Mouse (Mus musculus) spleen, postnatal 14 days (tissue): Measurements from ENCODE around the gene Ltbp1.

ENCODE experiments used
- DNase-seq, 2 experiments: peaks; one replicate each; pipeline ENCODE4 v3.0.0; 2021 to 2022; ENCODE audit warnings: low spot score in 2 of 2

Ltbp1 gene

DNA sequence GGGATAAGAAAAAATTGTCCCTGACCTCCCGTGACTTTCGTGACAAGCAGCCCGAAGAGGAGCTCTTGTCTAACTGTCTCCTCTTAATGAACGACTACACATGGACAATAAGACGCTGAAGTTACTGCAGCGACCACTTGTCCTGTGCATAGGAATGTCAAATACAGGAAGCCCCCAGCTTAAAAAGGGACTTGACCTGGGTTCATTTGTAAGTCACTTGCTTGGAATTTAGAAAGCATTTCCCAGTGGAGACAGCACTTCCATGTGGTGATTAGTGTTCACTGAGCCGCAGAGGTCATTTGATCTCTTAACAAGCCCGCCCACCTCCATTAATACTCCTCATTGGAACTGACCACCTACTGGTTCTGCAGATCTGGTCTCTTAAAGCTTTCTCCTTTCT lies 61.9 kb downstream of the Ltbp1 start:
- no peak for DNase-seq

DNA sequence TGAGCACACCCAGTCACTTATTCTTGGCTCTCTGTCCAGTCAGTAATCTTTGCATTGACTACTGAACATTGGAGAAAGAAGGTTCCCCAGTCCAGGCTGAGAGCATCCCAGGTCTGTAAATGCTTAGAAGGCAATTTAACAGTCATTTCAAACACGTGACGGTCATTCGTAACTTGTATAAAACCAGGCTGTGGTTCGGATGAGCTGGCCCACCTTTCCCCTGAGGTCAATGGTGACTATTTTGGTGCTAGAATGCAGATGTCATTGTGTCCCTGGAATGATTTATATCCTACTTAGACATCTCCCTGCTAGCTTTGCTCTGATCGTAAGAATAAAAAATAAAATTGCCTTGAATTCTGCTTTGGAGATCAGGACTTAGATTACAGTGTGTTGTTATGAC lies 63.9 kb downstream of the Ltbp1 start:
- no peak for DNase-seq

DNA sequence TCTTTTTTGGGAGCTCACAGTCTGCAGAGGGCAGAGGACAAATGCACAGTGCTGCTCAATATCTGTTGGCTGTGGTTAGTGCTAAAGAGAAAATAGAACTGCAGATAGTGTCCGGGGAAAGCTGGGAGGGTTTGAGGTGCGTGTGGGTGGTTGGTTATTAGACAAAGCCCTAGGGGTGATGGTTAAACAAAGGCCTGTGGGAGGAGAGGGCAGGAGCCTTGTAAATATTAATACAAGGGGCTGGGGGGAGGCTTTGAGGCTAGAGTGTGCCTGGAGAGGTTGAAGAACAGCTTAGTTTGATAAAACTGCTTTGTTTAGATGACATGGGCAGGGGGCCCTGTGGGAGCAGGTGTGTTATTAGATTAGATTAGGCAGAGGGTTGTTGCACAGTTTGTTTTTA lies 65.8 kb downstream of the Ltbp1 start:
- DNase-seq: no peak

DNA sequence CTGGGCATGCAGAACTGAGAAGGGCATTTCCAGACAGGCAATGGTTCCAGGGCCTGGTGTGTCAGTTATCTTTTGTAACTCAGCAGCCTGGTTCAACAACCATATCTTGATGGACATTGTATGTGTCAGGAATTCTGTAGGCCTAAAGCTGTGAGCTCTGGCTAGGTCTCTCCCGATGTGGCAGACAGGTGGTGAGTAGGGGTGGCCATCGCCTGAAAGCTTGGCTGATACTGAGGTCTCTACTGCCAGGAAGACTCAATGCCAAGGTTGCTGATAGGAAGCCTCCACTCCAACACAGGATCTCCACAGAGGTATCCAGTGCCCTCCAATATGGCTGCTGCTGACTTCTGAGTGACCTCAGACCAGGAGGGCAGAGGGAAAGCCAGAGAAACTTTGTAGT lies 66.4 kb downstream of the Ltbp1 start:
- no peak for DNase-seq

DNA sequence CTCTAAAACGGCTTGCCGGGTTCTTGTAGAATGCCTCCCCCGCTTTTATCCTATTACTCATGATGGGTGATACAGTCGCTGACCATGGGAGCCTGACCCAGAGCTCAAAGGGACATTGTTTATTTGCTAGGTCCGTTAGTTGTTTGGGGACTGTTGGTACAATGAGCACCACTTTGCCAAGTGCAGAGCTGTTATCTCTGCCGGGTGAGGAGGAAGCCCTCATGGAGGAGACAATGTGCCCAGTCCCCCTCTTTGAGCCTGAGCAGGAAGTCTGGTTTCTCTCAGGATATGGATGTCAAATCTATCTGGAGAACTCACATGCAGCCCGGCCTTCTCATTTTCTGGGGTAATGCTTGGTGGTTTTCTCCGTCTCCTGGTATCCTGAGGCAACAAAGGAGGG lies 68.5 kb downstream of the Ltbp1 start:
- no peak for DNase-seq

DNA sequence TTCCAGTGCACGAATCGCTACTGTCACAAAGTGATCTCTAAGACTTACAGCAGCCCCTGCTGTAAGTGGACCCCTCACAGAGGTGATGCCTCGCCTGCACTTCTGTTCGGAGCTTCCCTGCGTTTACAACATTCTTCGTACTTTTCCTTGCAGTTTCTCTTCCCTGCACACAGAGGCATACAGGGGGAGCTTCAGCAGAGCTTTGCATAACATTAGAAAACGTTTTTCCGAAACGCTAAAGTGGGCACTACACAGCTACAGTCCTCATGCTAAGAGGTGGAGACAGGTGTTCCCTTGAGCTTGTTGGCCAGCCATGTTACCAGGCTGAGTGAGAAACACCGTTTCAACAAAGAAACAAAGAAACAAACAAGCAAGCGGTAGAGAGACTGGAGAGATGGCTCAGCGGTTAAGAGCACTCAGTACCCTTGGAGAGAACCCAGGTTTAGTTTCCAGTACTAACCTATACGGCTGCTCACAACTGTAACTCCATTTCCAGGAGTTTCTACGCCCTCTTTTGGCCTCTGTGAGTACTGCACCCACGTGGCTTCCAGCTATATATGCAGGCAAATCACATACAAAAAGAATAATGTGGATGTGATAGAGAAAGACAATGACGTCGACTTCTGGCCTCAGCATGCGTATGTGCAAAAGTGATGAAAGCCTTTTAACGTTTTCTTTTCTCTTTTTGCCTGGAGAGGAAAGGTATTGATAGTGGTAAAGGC lies 69.8 kb downstream of the Ltbp1 start:
- DNase-seq: peak in 1 of 2 experiments; percentile 8

DNA sequence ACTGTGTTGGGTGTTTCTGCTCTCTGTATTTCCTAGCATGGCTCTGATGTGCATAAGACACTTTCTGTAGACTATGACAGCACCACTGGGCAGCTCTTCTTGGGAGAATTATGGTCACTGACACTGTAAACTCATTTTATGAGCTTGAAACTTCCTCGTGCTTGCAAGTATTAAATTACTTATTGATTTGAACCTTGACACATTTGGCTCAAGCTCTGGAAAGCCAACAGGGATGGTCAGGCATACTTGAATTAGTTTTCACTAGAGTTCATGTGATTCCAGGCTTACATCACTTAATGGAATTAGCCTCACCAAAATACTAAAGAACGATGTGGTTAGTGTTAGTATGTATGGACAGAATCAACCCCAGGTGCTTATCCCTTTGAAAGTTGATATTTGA lies 76.0 kb downstream of the Ltbp1 start:
- DNase-seq: no peak

DNA sequence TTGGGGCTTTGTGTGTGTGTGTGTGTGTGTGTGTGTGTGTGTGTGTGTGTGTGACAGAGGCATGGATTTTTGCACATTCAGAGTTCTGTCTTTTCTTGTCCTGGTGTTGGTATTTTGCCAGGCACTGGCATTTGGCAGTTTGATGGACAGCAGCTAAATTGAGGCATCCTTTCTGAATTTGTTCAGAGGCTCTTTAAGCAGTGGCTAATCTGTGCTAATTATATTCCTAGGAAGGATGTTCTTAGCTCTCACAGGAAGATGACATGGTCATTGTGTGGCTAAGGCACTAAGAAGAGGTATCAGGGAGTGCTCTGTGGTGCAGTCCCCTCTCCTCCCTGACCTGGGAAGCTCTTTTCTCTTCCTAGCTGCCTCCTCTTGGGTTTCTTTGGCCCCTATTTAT lies 77.1 kb downstream of the Ltbp1 start:
- DNase-seq: no peak

DNA sequence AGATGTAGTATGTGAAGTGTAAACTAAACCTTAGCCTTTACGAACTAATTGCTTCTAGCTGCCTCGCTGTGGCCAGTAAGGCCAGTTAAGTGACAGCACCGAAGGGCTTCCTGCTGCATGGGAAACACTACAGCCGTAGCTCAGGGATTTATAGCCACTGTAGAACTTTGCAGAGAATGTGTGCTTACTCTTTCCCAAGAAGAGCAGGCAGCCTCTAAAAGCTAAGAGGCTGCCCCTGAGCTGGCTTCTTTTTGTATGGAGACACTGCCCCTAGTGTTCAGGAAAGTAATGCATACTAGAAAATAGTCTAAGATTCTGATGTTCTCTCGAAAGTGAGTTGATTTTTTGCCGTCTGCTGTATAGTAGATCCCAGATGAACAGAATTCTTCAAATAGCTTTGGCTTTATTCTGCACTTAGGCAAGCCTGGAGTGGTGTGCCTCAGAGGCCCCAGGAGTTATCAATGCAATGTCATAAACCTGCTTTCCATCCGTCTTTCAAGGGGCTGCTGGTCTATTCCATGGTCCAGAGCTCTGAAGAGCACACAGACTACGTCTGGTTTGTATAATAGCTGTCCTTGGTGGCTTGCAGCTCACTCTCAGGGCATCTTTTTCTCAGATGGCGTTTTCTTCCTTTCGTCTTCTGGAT lies 82.1 kb downstream of the Ltbp1 start:
- DNase-seq: no peak

DNA sequence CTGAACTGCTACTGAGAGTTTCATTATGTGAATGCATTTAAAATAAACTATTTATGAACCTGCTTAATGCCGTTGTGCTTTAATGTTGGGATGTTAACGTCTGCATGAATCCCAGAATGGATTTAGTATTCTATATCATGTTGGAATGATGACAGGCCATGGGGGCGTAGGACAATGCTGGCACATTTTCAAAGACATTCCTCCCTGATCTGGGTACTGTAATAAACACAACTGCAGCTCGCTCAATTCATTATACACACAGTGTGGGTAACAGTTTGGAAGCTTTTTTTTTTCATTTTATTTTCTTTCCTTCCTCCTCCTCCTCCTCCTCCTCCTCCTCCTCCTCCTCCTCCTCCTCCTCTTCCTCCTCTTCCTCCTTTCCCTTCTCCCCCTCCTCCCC lies 82.9 kb downstream of the Ltbp1 start:
- no peak for DNase-seq

DNA sequence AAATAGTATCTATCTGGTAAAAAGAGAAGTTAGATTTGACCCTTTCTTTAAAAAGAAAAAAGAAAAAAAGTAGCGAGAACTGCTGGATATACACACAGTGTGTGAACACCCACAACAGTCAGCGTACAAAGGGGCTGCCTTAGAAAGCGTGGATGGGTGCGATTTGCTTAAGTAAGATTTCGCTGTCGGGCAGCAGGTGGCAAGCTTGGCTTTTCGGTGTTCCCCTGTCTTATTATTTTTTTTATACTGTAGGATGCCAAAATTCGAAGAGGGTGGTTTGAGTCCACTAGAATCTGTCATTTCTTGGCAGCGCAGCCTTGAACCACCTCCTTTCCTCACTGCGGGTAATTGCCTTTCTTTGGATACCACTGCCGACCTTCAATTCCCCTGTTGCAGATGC lies 83.4 kb downstream of the Ltbp1 start:
- DNase-seq: no peak

DNA sequence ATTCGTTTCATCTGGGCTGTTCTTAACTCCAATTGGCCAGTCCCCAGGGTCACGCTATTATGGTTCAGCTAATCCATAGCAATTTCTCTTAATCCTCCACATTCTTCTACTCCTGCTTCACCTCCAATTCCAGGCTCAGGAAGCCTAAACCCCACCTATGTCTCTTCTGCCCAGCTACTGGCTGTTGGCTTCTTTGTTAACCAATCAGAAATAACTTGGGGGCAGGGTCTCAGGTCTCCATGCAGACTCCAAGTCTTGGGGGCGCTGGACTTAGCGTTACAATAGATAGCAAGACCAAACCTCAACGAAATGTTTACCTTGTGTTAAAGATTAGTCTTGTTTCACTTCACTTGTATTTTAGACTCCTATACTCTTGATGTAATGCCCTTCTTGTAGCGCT lies 85.2 kb downstream of the Ltbp1 start:
- DNase-seq: no peak

DNA sequence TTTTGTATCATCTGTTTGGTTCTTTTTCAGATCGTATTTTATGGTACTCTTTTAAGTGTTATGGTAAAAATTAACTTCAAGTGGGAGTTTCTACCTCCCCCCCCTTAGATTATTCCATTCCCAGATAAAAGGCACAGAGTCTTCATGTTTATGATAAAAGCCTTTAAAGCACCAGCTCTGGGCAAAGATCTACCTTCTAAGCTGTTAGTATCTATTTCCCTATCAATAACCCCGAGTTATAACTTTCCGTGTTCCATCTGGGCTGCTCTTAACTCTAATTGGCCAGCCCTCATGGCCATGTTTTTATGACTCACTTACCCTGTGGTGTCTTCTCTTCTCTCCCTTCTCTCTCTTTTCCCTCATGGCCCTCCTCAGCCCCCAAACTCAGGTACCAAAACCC lies 88.2 kb downstream of the Ltbp1 start:
- no peak for DNase-seq

DNA sequence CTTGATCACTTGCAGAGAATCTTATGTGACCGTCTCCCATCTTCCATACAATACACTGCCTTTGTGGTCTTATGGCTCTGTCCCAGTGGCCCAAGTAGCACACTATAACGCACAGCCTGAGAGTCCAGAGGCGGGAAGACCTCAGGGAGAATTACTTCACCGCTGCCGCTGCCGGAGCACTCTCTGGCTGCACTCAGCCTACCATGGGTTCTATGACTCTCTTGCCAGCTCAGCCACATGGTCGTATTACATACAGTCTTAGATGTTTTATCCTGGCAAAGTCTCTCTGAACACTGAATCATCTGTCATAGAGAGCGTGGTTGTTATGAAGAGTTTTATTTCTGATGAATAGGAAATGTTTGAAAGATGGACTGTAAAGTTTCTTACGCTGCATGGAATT lies 89.2 kb downstream of the Ltbp1 start:
- DNase-seq: no peak

DNA sequence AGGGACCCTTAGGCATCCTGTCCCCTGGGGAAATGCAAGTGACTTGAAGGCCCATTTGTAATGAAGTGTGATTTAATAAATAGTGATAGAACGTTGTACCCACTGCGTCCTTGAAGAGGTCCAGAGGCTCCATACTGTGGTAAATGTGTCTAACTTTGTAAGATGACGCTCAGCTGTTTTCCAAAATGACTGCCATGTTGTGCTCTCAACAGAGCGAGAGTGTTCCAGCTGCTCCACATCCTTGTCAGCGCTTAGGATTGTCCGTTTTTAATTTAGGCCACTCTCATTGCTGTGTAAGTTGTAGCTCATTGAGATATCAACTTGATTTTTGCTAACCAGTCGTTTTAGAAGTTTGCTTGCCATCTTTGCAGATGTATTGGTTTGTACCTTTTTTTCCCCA lies 91.4 kb downstream of the Ltbp1 start:
- DNase-seq: no peak

DNA sequence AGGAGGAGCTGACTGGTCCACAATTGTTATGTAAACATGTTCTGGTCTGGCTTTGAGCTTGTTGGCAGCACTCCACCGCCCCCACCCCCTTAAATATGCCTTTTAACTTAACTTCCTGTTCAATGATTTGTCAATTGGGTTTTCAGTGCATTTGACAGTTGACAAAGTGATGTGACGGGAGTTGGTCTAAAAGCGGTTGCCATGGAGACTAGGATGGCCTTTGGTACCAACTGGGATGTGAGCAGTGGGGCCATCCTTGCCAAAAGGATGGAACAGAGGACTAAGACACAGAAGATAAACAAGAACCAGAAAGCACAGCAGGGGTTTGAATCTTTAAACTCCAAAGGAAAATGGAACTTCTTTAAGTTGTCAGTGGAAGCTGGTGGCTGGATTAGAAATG lies 92.0 kb downstream of the Ltbp1 start:
- no peak for DNase-seq

DNA sequence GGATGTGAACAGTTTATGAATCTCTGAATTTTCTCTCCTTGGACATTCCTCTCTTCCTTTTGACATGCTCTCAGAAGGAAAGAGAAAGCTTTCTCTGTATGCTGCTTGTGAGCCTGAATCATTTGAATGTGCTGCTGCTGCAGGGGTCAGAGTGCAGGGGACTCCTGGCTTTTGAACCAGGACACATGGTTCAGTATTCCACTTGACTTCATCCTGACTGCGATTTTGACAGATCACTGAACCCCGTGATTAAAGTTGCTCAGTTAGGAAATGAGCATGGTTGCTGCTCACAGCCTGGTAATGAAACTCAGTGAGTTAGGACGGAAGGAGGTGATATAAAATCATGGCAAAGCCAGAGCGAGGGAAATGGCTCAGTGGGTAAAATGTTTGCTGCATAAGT lies 95.8 kb downstream of the Ltbp1 start:
- DNase-seq: no peak

DNA sequence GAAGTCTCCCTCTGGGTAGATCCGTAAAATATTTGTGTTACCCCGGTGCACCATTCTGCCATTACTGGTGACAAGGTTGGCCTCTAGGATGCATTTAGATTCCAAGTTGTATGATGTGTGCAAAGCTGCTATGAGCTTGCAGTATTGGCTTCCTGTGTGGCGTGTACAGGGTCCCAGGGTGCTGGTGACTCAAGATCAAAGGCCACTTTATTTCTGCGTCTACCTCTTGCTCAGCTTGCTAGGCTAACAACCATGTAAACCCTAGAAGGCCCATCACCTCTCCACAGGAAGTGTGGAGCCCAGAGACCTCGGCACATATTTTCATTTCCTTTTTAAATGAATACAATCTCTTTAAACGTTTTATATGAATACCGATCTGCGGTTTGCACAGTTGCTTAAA lies 96.6 kb downstream of the Ltbp1 start:
- no peak for DNase-seq

DNA sequence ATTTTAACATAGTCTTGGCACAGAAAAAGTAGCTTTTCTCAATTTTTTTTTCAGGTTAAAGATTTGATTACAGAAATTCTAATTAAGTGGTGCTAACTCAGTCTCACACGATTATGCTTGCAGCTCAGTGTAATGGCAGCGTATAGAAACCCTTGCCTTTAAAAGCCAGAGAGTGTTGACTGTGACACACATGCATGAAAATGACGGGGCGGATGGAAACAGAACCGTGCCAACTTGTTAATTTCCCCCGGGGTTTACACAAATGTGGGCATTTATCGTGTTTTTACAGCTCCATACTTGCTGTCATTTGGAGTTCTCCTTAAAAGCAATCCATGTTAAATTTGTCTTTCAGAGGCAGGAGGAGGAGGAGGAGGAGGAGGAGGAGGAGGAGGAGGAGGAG lies 102.0 kb downstream of the Ltbp1 start:
- DNase-seq: no peak

DNA sequence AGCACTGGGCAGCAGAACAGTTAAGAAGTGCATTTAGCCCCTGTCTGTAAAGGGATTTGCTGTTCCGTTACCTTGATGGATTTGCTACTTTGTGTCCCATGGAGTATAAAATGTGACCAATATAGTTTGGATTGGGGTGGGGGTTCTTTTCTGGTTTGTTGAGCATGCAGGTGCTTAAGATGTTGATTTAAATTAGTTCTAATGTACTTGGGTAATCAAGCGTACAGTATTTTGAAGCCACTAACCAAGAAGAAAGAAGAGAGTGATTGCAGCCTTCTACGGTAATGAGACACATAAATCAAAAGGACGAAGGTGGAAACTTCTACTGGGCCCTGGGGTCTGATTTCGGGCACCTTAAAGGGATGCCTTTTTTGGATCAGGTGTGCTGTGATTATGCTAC lies 102.5 kb downstream of the Ltbp1 start:
- no peak for DNase-seq

DNA sequence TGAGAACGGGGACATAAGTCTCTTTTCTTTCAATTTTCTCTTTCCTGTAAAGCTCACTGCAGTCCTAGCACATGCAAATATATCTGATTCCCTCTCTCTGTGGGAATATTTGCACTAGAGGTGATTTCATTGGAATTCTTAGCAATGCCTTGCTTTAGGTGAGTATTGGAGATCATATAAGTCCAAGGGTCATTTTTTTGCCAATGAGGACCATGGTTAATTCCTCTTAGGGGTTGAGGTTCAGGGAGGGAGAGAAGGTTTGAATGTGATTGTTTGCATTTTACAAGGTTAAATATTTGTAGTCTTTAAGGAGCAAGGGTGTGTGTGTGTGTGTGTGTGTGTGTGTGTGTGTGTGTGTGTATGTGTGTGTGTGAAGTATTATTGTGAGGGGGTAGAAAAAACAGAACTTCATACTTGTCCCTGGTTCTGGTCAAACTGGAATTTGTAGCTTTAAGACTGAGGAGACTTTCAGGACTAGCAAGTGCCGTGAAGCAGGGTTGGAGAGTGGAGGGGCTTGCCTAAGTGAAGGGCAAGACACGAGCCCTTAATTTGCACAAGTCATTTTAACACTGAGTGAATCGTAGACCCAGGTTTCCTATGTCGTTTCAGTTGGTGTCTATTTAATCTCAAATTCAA lies 103.8 kb downstream of the Ltbp1 start:
- no peak for DNase-seq

DNA sequence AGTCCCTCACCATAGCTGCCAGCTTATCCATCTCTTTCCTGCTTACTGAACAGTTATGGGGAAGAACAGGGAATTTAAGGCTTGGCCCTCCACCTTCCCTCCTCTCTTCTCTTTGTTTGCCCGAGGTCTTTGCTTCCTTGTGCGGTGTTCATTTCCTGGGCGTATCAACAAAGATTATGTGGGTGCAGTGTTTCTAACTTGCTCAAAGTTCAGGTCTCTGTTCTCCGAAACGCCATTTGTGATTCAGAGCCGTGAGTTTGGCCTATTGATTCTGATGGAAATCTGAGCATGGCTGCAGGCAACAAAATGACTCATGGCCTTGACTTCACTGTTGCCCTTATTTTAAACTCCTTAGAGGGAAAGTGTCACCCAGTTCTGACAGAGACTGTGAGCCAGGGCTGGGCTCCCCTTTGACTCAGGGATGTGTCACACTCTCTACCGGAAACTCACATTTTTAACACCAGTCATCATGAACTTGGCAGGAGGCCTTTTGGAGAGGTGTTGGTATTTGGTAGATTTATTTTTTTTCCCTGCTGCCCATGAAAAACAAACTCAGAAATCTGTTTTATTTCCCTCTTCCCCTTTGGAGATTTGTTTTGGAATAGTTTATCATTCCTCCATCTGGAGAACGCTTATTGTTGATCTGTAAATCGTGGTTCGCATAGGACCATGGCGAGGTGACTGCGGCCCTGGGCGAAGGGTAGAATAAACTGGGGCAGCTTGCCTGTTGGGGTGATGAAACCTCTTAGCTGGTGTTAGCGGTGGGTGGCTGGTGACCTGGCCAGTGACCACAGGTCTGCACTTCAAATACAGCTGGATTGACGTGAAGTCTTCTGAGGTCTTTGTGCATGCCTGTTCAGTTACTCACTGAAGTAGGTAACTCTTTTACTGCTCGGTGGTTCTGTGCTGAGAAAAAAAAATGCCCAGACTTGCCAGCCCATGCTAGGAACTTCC lies 105.2 kb downstream of the Ltbp1 start:
- DNase-seq: no peak
